Mouse (Mus musculus) midbrain, embryonic 14.5 days (tissue): ENCODE measurements at regions not wholly inside any gene's neighbourhood (a gene's known extent, or its start where the extent isn't known, plus 50 kb on each side); places are given as distances from the start of the nearest gene placed in this dataset.

ENCODE experiments used
- ATAC-seq: fragments of 200-750 bp; cut with Nextera tagmentation; 2 replicates; pipeline ENCODE4 v1.8.0; 2017; ENCODE audit warnings: moderate number of reproducible peaks, moderate library complexity; ENCODE audit not compliant: low FRiP score, low TSS enrichment
- DNase-seq: peaks from one replicate; pipeline ENCODE4 v3.0.0-alpha.2; 2015
- H3K27ac ChIP-seq: fragments of 300-500 bp; sonication (generic); replicated peaks from 2 replicates; pipeline ENCODE4 v1.5.1; 2014; ENCODE audit warnings: mild to moderate bottlenecking, low read depth, low read length, moderate library complexity
- H3K27me3 ChIP-seq: fragments of 300-500 bp; sonication (generic); 2 replicates; pipeline ENCODE4 v1.6.1; 2014; ENCODE audit warnings: low read length, control low read depth, mixed read lengths; ENCODE audit not compliant: control insufficient read depth, insufficient read depth
- H3K36me3 ChIP-seq: fragments of 300-500 bp; sonication (generic); 2 replicates; pipeline ENCODE4 v1.6.1; 2014; ENCODE audit warnings: low read length, control low read depth; ENCODE audit not compliant: control insufficient read depth, insufficient read depth
- H3K4me1 ChIP-seq: fragments of 300-500 bp; sonication (generic); 2 replicates; pipeline ENCODE4 v1.6.1; 2014; ENCODE audit warnings: mild to moderate bottlenecking, antibody characterized with exemption, low read length, control low read depth; ENCODE audit not compliant: control insufficient read depth, insufficient read depth
- H3K4me2 ChIP-seq: fragments of 300-500 bp; sonication (generic); 2 replicates; pipeline ENCODE4 v1.6.1; 2014; ENCODE audit warnings: mild to moderate bottlenecking, low read length, moderate library complexity
- H3K4me3 ChIP-seq: fragments of 300-500 bp; sonication (generic); replicated peaks from 2 replicates; pipeline ENCODE4 v1.5.1; 2014; ENCODE audit warnings: low read depth, low read length
- H3K9ac ChIP-seq: fragments of 300-500 bp; sonication (generic); replicated peaks from 2 replicates; pipeline ENCODE4 v1.6.1; 2014; ENCODE audit warnings: mild to moderate bottlenecking, low read length, moderate library complexity
- H3K9me3 ChIP-seq: fragments of 300-500 bp; sonication (generic); 2 replicates; pipeline ENCODE4 v1.6.1; 2016; ENCODE audit warnings: low read length, control low read depth, mixed read lengths; ENCODE audit not compliant: control insufficient read depth
- WGBS: fragments of 180-500 bp; shearing (Covaris S2); extraction: QIAGEN DNeasy Blood & Tissue Kit; methylation state at CpG from one replicate; pipeline ENCODE4 v1.1.7; 2014; 5-methylcytosine and 5-hydroxymethylcytosine counted together

DNA sequence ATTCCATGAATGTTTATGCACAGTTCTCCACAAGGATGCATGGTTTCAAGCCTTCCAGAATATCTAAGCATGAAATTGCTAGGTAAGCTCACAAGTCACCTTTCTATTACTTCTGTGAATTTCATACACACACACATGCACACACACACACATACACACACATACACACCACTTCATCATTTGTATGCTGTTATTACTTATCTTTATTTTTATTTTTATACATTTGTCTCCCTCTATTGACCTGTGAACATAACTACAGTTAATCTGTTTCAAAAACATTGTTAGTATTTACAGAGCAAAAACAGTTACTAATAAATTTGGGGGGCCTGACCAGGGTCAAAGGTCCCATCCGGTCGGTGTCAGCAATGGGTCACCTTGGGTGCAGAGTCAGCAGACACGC, 212.6 kb upstream of the Depdc1a start:
- Histone ChIP-seq H3K4me2 (no peak overlapping the region), H3K9me3 (no peaks in the 10 kb centered on the region), H3K9ac (no peak overlapping the region), H3K27ac (no peak overlapping the region), H3K4me3 (no peak overlapping the region), H3K36me3 (no peaks in the 10 kb centered on the region), H3K4me1 (no peaks in the 10 kb centered on the region), H3K27me3 (no peaks in the 10 kb centered on the region)
- ATAC-seq: no peak
- peak; percentile 41 for DNase-seq
- WGBS: 94% methylated on average over 3 of the region's 3 CpGs

DNA sequence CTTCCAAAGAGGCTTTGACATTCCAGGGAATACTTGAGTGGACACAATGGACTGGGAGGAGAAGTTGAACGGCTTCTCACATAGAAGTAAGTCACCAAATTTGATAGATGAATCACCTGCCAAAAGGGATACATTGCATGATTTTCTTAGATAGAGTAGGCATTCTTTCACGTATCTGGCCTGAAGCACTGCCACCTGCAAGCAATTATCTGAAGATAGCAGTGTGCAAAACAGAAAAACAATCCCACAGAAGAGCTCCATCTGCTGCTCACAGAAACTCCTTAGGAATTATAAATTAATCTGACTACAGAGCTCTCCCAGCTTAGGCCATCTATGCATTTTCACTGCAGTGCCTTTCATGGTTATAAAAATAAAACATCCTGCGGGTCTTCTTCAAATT, 177.8 kb upstream of the Depdc1a start:
- H3K4me3 ChIP-seq: no peak overlapping the region
- no peak for ATAC-seq
- WGBS: 76% methylated on average over 3 of the region's 3 CpGs

DNA sequence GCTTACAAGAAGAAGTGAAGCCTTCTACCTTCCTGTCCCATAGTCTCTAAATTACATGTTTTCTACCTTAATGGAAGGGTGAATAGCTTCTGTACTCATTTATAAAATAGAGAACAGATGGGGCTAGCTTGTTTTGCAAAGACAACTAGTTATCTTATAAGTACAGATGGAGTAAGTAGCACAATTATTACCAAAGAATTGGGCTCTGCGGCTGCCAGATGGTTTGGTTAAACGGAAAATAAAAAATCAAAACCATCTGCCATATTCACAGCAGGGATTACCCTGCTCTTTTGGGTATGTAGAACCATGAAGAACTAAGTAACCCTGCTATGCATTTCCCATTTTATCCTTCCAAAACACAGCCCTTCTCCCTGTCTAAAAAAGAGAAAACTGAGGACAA, 147.2 kb upstream of the Depdc1a start:
- WGBS: 90% methylated on average over 2 of the region's 2 CpGs
- Histone ChIP-seq H3K36me3 (no peaks in the 10 kb centered on the region), H3K4me1 (no peaks in the 10 kb centered on the region), H3K27ac (no peak overlapping the region), H3K4me3 (no peak overlapping the region), H3K27me3 (no peaks in the 10 kb centered on the region), H3K4me2 (no peak overlapping the region), H3K9ac (no peak overlapping the region), H3K9me3 (0 out of 2 replicates have a peak, but pooled peaks cover 6% of the 10 kb centered on the region)
- ATAC-seq: no peak
- DNase-seq: no peak

More for the DNA sequence above, 177.8 kb upstream of the Depdc1a start:
- peak; percentile 4 for DNase-seq
- no peak overlapping the region for H3K27ac ChIP-seq
- H3K4me2 ChIP-seq: no peak overlapping the region
- no peaks in the 10 kb centered on the region for H3K9me3 ChIP-seq
- no peak overlapping the region for H3K9ac ChIP-seq
- H3K36me3 ChIP-seq: no peaks in the 10 kb centered on the region
- no peaks in the 10 kb centered on the region for H3K27me3 ChIP-seq
- no peaks in the 10 kb centered on the region for H3K4me1 ChIP-seq

DNA sequence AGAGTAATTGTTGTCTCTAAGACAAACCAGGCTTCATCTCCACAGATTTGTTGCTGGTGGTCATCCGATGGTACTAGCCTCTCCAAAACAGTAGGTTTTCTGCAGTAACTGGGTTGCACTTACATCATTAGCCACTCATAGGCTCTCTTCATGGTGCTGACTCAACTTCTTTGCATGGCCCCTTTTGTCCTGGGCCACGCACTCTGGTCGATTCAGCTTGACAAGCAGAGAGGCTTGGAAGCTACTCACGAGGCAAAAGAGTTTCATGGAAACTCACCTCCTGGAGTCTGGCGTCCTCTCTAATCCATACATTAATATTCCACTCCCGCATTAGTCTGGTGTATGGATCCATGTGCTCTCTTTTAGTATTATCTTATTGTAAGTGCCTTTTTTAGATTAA, 141.5 kb upstream of the Depdc1a start:
- H3K27me3 ChIP-seq: no peaks in the 10 kb centered on the region
- 0 out of 2 replicates have a peak, but pooled peaks cover 6% of the 10 kb centered on the region for H3K9me3 ChIP-seq
- no peaks in the 10 kb centered on the region for H3K36me3 ChIP-seq
- H3K4me3 ChIP-seq: no peak overlapping the region
- 95% methylated on average over 6 of the region's 6 CpGs for WGBS
- no peak overlapping the region for H3K9ac ChIP-seq
- H3K27ac ChIP-seq: no peak overlapping the region
- DNase-seq (no peak), ATAC-seq (no peak)
- no peaks in the 10 kb centered on the region for H3K4me1 ChIP-seq
- H3K4me2 ChIP-seq: no peak overlapping the region

DNA sequence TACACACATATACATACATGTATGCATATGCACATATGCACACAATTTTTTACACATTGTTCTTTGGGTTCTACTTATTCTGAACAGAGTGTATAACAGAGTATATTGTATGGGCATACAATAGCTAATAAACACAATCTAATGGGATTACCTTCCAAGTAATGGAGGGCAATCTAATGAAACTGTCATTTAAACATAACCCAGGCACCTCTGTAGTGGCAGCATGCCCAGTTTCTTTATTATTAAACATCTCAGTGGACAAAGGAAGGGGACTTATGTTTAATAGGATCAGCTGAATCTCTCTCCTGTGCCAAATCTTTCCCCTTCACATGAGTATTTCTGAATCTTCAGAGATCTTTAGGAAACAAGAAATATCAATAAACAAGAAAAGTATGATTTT, 122.1 kb upstream of the Depdc1a start:
- Histone ChIP-seq H3K36me3 (no peaks in the 10 kb centered on the region), H3K4me3 (no peak overlapping the region), H3K9ac (no peak overlapping the region), H3K27ac (no peak overlapping the region), H3K9me3 (no peaks in the 10 kb centered on the region), H3K27me3 (no peaks in the 10 kb centered on the region), H3K4me2 (no peak overlapping the region), H3K4me1 (no peaks in the 10 kb centered on the region)
- DNase-seq: peak; percentile 15
- ATAC-seq: no peak
